Mouse (Mus musculus) cerebellum, adult 2 months (tissue): ENCODE results near the gene Wnt7a.

Experiments
- CTCF ChIP-seq: fragments of 200-500 bp; IDR thresholded peaks from 2 replicates; pipeline ENCODE4 v1.5.1; 2011; ENCODE audit warnings: low read depth, mild to moderate bottlenecking, control low read depth, low read length, moderate library complexity, borderline replicate concordance; ENCODE audit not compliant: insufficient read depth
- POLR2A ChIP-seq: fragments of 200-500 bp; IDR thresholded peaks from 2 replicates; pipeline ENCODE4 v1.6.1; 2011; ENCODE audit warnings: low read length, control low read depth, borderline replicate concordance; ENCODE audit not compliant: insufficient read depth

DNA sequence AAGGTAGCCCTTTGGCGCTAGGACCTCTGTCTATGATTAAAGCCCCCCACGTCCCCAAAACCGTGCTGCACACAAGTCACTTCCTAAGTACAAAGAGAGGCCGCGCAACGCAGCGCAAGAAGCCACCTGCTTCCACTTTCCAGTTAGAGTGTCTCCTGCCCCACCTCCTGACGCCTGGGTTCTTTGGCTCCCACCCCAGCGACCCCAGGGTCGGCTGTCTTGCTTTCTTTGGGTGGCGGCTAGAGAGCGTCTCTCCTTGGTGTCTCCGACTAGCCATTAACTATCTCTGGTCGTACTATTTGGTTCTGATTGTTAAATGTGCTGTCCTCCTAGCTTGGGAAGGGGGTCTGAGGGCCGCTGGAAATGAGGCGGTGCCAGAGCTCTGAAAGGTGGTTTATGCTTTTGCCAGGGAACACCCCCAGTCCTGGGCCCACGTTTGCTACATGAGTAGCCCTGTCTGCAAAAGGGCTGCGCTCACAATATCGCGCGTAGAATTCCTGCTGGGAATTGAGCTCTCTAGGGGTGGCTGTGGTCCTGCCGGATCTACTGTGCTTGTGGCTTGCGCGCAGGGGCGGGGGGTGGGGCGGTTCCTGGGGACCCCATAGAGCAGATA lies 889 bp downstream of the Wnt7a start:
- no peak for TF ChIP-seq POLR2A
- no peak for TF ChIP-seq CTCF
